Mouse (Mus musculus): ENCODE measurements around the gene Ldlrad3. TPM values are rescaled to one million over a fixed set of nuclear protein-coding genes. Genes with fewer than 3 reads are reported as not detected.

Gene Ldlrad3
- polyA plus RNA-seq, 1 experiment from 2014 or later = 31.2 TPM

DNA sequence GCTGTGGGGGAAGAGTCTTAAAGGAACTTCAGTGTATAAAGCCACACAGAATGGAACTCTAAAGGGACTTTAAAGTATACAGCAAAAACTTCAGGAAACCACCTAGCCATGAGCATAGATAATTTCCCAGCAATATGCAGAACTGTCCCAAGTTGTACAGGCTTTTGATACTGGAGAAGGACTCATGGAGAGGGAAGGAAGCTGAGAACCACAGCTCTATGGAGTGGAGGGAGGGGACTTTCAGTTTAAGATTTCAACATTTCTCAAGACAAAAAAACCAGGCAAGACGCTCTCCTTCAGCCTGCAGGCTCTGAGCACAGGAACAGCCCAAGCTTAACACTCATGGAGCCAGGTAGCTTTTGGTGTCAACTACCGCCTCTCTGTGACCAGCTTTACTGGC is 4.7 kb downstream of the Ldlrad3 start:
- 92% methylated on average over 2 of the region's 2 CpGs for WGBS
- Histone ChIP-seq H3K9me3 (no peaks in the 10 kb centered on the region), H3K9ac (no peak overlapping the region), H3K4me2 (no peak overlapping the region), H3K27me3 (replicated peaks) (no peaks in the 10 kb centered on the region), H3K4me1 (peaks cover 25% of the 10 kb centered on the region), H3K27ac (no peak overlapping the region), H3K4me3 (no peak overlapping the region), H3K36me3 (replicated peaks) (no peaks in the 10 kb centered on the region)
- no peak for ATAC-seq (replicated peaks)

DNA sequence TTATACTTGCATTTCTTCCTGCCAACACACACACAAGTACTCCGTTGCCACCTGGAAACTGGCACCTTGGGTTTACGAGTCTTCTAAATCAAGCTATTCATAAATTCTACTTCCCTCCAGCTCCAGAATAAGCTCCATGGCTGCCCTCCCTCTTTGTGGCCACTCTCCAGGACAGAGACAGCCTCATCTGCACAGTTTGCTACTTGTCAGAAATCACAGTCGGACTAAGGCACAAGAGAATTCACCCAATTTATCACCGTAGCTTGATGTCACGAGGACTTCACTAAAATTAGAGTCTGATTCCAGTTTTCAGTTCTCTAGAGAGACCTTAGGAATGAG is 9.8 kb downstream of the Ldlrad3 start:
- H3K27me3 ChIP-seq (replicated peaks) = no peaks in the 10 kb centered on the region
- no peaks in the 10 kb centered on the region for H3K36me3 ChIP-seq (replicated peaks)
- H3K4me1 ChIP-seq = peaks cover 4% of the 10 kb centered on the region; the same call in 1 of the 2 replicates
- H3K9ac ChIP-seq = no peak overlapping the region
- ATAC-seq (replicated peaks) = no peak
- no peak overlapping the region for H3K4me2 ChIP-seq
- no peak overlapping the region for H3K4me3 ChIP-seq
- H3K9me3 ChIP-seq = no peaks in the 10 kb centered on the region
- 72% methylated on average over 5 of the region's 5 CpGs for WGBS
- 0 out of 2 replicates have a peak overlapping the region, but pooled peaks have one; percentile 17 for H3K27ac ChIP-seq

DNA sequence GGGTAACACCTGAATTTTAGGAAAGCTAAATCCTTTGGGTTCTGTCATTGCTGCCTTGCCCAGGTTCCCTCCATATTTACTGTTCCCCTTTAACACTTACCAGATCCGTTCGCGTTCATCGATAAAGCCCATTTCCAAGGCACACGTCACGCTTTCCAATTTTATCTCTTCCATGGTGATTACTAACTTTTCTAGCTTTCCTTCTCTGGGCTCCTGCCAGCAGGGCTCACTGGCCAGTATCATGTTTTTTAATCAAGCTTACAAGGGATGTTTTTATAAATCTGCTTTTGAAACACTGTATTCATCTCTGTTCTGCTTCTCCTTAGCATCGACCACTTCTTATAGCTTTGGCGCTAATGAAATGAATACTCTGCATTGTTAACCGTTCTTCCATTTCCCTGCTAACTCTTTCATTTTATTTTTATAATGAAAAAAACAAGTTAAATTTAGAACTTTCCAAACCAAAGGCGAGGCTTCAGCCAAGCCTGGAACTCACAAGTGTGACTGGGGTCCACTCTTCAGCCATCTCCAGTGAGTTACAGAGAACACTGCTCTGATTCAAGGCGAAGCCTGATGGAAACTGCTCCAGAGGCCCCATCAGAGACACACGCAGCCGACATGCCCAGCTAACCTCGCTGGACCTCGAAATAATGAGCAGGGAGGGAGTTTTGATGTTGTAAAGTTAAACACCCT is 10.3 kb downstream of the Ldlrad3 start:
- no peaks in the 10 kb centered on the region for H3K27me3 ChIP-seq (replicated peaks)
- WGBS = 79% methylated on average over 15 of the region's 15 CpGs
- no peak overlapping the region for H3K4me2 ChIP-seq

GRCm38 (mm10) chr2:102172458-102172857 is 13.7 kb downstream of the Ldlrad3 start:
- H3K27me3 ChIP-seq (replicated peaks) = no peaks in the 10 kb centered on the region
- ATAC-seq (replicated peaks) = no peak
- no peaks in the 10 kb centered on the region for H3K36me3 ChIP-seq (replicated peaks)
- WGBS = 62% methylated on average over 4 of the region's 4 CpGs
- H3K27ac ChIP-seq = no peak overlapping the region
- no peak overlapping the region for H3K4me3 ChIP-seq
- H3K9me3 ChIP-seq = no peaks in the 10 kb centered on the region
- H3K9ac ChIP-seq = no peak overlapping the region
- H3K4me1 ChIP-seq = peaks cover 4% of the 10 kb centered on the region; the same call in 1 of the 2 replicates
- H3K4me2 ChIP-seq = no peak overlapping the region

More for the DNA sequence above, 10.3 kb downstream of the Ldlrad3 start:
- H3K9me3 ChIP-seq = no peaks in the 10 kb centered on the region
- ATAC-seq (replicated peaks) = no peak
- H3K9ac ChIP-seq = no peak overlapping the region
- 0 out of 2 replicates have a peak overlapping the region, but pooled peaks have one; percentile 17 for H3K27ac ChIP-seq
- H3K36me3 ChIP-seq (replicated peaks) = no peaks in the 10 kb centered on the region
- H3K4me1 ChIP-seq = peaks cover 4% of the 10 kb centered on the region; the same call in 1 of the 2 replicates
- no peak overlapping the region for H3K4me3 ChIP-seq

DNA sequence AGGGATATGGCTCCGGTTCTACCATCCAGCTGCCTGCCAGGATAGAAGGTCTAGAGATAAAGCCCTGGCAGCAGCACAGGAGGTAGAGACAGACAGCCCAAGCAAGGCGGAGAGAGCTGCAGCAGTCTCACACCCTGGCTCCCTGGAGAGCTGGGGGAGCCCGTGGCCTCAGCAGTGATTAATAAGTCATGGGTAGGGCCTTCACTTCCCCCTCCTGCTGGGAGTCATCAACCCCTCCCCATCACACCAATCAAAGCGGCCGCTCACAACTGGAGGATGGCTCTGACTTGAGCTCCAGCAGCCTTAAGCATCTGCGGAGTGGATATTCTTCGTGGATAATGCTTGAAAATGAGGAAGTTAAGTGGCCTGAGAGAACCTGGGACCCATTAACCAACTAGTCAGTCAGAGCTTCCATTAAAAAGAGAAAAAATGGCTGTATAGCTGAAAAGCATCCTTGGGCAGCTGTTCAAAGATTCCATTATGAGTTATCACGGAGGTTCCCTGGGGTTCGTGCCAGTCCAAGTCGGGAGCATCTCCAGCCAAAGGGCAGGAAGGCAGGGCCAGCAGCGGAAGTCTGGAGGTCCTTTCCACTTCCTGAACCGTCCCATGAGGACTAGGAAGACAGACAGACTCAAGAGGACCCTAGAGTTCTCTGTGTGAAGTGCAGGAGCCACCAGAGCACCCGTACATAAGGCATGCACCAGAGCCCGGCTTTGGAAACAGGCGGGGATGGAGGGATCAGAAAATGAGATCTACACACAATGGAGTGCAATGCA is 19.4 kb downstream of the Ldlrad3 start:
- Histone ChIP-seq H3K27ac (no peak overlapping the region), H3K9me3 (no peaks in the 10 kb centered on the region), H3K27me3 (replicated peaks) (no peaks in the 10 kb centered on the region), H3K9ac (no peak overlapping the region), H3K4me3 (no peak overlapping the region), H3K4me2 (no peak overlapping the region), H3K4me1 (peaks cover 14% of the 10 kb centered on the region), H3K36me3 (replicated peaks) (no peaks in the 10 kb centered on the region)
- 43% methylated on average over 15 of the region's 15 CpGs for WGBS
- no peak for ATAC-seq (replicated peaks)

DNA sequence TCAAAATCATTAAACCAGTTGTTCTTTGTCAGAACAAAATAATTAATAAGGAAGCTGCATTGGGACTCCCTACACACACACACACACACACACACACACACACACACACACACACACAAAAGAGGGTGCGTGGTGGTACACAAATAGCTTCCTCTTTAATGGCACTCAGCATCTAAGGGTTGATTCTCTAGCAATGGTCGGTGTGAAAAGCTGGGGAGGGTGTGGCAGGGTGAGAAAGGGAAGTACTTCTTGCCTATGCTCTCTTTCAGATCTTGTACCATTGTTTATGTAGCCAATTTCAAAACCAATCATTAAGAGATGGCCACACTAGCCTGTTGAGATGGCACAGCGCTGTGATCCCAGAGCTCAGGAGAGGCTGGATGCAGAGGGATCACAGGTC is 23.1 kb downstream of the Ldlrad3 start:
- Histone ChIP-seq H3K4me2 (no peak overlapping the region), H3K4me3 (no peak overlapping the region), H3K27ac (no peak overlapping the region), H3K36me3 (replicated peaks) (no peaks in the 10 kb centered on the region), H3K9me3 (no peaks in the 10 kb centered on the region), H3K9ac (no peak overlapping the region), H3K4me1 (peaks cover 14% of the 10 kb centered on the region), H3K27me3 (replicated peaks) (no peaks in the 10 kb centered on the region)
- no peak for ATAC-seq (replicated peaks)
- 86% methylated on average over 3 of the region's 3 CpGs for WGBS

GRCm38 (mm10) chr2:102157555-102157954 is 28.6 kb downstream of the Ldlrad3 start:
- 96% methylated on average over 3 of the region's 3 CpGs for WGBS
- Histone ChIP-seq H3K4me2 (no peak overlapping the region), H3K9ac (no peak overlapping the region), H3K27me3 (replicated peaks) (no peaks in the 10 kb centered on the region), H3K36me3 (replicated peaks) (no peaks in the 10 kb centered on the region), H3K4me1 (peaks cover 18% of the 10 kb centered on the region), H3K4me3 (no peak overlapping the region), H3K9me3 (no peaks in the 10 kb centered on the region), H3K27ac (no peak overlapping the region)
- no peak for ATAC-seq (replicated peaks)

GRCm38 (mm10) chr2:102157010-102157409 is 29.2 kb downstream of the Ldlrad3 start:
- H3K9ac ChIP-seq = no peak overlapping the region
- peaks cover 18% of the 10 kb centered on the region for H3K4me1 ChIP-seq
- no peak overlapping the region for H3K27ac ChIP-seq
- ATAC-seq (replicated peaks) = no peak; the same call in 1 of the 2 replicates
- no peak overlapping the region for H3K4me2 ChIP-seq
- no peaks in the 10 kb centered on the region for H3K36me3 ChIP-seq (replicated peaks)
- no peak overlapping the region for H3K4me3 ChIP-seq
- no peaks in the 10 kb centered on the region for H3K9me3 ChIP-seq
- H3K27me3 ChIP-seq (replicated peaks) = no peaks in the 10 kb centered on the region
- WGBS = 86% methylated on average over 9 of the region's 9 CpGs

DNA sequence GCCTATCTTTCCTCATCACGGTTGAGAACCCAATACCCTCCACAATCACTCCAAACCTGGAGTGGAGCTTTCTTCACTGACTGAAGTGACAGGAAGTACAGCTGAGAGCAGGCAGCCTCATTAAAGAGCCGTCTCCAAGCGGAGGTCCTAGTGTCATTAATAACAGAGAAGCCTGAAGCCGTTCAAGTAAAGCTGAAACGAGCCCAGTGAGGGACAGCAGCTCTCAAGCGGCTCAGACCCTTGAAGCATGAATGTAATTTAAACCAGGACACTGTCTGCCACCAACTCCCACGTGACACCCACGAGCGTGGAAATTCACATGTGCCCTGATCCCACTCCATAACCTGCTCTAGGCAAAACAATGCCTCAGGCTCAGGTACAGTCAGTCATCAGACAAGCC is 29.7 kb downstream of the Ldlrad3 start:
- WGBS = 34% methylated on average over 9 of the region's 9 CpGs
- Histone ChIP-seq H3K9me3 (no peaks in the 10 kb centered on the region), H3K4me1 (peaks cover 18% of the 10 kb centered on the region), H3K27me3 (replicated peaks) (no peaks in the 10 kb centered on the region), H3K4me2 (no peak overlapping the region), H3K9ac (no peak overlapping the region), H3K27ac (no peak overlapping the region), H3K4me3 (no peak overlapping the region), H3K36me3 (replicated peaks) (no peaks in the 10 kb centered on the region)
- peak; percentile 58 for ATAC-seq (replicated peaks)

DNA sequence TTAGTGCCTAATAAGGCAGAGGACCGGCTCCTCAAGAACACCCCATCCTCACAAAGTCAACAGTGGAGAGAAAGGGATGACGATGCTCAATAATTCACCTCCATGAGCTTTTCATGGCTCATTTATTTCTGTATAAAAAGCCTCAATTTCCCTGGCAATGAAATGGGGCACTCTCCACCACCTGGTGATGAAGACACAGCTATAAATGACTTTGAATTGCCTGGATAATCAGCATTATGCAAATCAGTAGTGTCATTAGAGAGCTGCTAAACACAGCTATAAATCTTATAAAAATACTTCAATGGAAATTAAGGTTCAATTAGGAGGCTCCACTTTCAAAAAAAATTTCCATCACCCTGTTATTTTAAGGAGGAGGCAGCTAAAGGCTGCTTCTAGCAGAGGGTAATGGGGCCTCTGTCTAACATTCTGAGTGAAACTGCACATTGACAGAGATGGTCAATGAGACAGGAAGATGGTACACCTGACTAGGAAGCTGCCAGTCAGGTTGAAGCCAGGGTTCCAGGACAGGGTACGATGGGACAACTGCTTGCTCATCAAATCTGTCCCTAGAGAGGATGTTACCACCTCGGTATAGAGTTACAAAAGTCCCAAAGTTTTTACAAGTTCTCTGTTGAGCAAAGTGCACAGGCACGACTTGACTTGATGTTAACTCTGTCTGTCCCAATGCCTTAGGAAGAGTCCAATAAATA is 30.7 kb downstream of the Ldlrad3 start:
- ATAC-seq (replicated peaks) = no peak
- Histone ChIP-seq H3K4me1 (peaks cover 18% of the 10 kb centered on the region), H3K4me3 (no peak overlapping the region), H3K36me3 (replicated peaks) (no peaks in the 10 kb centered on the region), H3K9me3 (no peaks in the 10 kb centered on the region), H3K27ac (no peak overlapping the region), H3K4me2 (no peak overlapping the region), H3K27me3 (replicated peaks) (no peaks in the 10 kb centered on the region), H3K9ac (no peak overlapping the region)
- WGBS = 72% methylated on average over 5 of the region's 5 CpGs

DNA sequence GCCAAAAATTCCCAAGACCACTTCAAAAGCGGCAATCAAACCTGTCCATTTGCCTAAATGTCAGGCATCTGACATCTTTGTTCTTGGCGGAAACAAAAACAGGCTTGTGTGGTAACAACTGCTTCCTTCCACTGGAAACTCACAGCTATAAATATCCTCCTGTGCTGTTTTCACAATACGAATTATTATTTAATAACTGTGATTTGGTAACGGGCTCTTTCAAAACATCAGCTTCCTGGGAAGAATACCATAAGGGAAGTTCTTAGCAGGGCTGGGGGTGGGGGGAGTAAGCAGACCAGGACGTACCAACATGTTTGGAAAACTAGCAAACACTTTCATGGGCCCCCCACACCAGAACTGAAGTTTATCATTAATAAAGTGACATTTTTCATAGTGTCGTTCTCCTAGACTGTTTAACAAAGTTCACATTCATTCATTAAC is 31.4 kb downstream of the Ldlrad3 start:
- 73% methylated on average over 6 of the region's 6 CpGs for WGBS
- Histone ChIP-seq H3K27me3 (replicated peaks) (no peaks in the 10 kb centered on the region), H3K4me3 (no peak overlapping the region), H3K27ac (no peak overlapping the region), H3K9ac (no peak overlapping the region), H3K4me1 (peaks cover 18% of the 10 kb centered on the region), H3K9me3 (no peaks in the 10 kb centered on the region), H3K36me3 (replicated peaks) (no peaks in the 10 kb centered on the region), H3K4me2 (no peak overlapping the region)
- ATAC-seq (replicated peaks) = no peak

GRCm38 (mm10) chr2:102154328-102154727 is 31.9 kb downstream of the Ldlrad3 start:
- Histone ChIP-seq H3K4me1 (peaks cover 18% of the 10 kb centered on the region), H3K4me3 (no peak overlapping the region), H3K4me2 (no peak overlapping the region), H3K9ac (no peak overlapping the region), H3K9me3 (no peaks in the 10 kb centered on the region), H3K27ac (no peak overlapping the region), H3K36me3 (replicated peaks) (no peaks in the 10 kb centered on the region), H3K27me3 (replicated peaks) (no peaks in the 10 kb centered on the region)
- ATAC-seq (replicated peaks) = no peak
- WGBS = 88% methylated on average over 4 of the region's 4 CpGs

Data from midbrain, embryonic 15.5 days (tissue).